Mouse (Mus musculus): ENCODE measurements around the gene Samd4b.

DNA sequence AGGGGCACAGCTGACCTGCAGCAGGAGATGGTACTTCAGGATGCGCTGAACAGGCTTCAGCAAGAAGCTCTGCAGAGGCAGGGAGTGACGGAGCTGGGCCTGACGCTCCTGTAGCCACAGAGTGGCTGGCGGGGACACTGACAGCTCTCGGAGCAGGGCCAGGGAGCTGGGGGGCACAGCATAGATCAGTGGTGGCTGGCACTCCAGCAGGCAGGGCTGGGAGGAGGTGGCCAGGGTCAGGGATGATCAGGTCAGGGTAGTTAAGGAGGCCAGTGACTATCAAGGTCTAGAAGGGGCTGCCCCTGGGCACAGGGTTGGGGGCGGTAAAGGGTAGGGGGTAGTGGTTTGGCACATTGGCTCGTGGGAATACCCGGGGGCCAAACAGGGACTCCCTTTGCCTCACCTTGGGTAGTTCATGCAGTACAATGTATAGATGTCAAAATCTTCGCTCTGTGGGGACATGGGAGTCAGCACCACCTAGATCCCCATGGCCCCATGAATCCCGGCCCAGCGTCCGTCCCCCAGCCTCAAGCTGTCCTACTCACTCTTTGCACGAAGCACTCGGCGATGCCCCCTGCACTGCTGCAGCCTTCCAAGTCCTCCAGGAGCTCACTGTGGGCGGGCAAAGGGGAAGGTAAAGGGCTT lies 229.5 kb downstream of the Samd4b start:
- TF ChIP-seq CTCF (IDR thresholded peaks at IDR 0.05; ENCODE audit: insufficient read depth, low read length): no peak
- no peak for TF ChIP-seq POLR2A (IDR thresholded peaks at IDR 0.05; ENCODE audit: borderline replicate concordance, extremely low read depth, low read depth, low read length)

Measured in lung, adult 2 months (tissue).